Mouse (Mus musculus) liver, embryonic 14.5 days (tissue): Measurements from ENCODE around the gene Trib2.

ENCODE experiments used
- CTCF ChIP-seq: IDR thresholded peaks from 2 replicates; pipeline ENCODE4 v1.5.1; 2016; ENCODE audit warnings: antibody characterized with exemption, low read depth, control low read depth
- EP300 ChIP-seq: IDR thresholded peaks from 2 replicates; pipeline ENCODE4 v1.6.1; 2016; ENCODE audit warnings: antibody characterized with exemption, low read depth

DNA sequence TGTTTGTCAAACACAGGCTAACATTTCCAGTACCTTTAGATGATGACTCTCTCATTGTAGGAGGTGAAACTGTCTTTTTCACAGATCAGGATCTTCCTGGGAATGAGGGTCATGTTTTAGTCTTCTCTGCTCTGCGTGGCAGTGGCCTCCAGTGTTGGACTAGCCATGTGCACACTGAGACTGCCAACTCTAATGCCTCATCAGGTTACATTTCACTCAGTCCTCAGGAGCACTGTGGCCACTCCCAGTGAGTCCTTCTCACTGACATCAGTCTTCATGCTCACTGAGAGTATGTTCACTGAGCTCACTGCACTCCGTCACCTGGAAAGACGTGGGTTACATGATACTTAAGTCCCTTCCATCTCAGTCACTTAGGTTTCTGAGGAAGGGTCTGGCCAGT lies 14.0 kb upstream of the Trib2 start:
- TF ChIP-seq CTCF (no peak), EP300 (no peak)
